Mouse (Mus musculus) liver (tissue): ENCODE results near the gene Phlpp1.
"Not testable (repeated sequence)": the region's sequence is repeated elsewhere in the genome, so short reads cannot be mapped to it uniquely, and the experiment has no call there.

Source experiments
- DNase-seq: peaks from one replicate; pipeline ENCODE4 v3.0.0-alpha.2; 2020; ENCODE audit warnings: mixed read lengths

The Phlpp1 gene

DNA sequence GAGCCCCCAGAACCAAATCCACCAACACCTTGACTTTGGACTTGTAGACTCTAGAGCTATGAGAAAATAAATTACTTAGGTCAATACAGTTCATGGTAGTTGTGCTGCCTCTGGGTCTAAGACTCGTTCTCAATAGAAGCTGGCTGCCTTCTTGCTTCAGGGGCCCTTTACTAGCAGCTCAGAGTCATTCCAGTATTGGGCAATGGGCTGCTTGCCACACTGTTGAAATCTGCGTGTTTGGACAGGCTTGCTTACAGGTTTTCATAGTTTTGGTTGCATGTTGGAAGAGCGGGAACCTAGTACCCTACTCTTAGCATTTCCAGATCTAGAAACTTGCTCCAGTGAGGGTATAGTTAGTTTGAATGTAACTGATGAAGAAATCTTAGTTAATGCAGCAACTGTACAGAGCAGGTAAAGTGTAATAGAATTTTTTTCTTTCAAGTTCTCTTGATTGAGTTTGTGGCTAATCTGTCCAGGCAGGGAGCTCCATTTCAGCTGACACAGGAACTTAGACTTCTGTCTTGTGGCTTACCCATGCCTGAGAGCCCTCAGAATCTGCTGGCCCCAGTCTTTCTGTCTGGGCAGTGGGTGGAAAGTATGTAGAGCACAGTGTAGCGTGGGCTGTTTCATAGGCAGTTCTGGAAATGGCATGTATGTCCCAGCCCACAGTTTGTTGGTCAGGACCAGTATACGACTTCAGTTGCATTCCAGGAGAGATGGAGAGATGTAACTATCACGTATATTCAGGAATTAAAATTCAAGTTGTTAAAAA is 96.7 kb downstream of the Phlpp1 start:
- no peak for DNase-seq

DNA sequence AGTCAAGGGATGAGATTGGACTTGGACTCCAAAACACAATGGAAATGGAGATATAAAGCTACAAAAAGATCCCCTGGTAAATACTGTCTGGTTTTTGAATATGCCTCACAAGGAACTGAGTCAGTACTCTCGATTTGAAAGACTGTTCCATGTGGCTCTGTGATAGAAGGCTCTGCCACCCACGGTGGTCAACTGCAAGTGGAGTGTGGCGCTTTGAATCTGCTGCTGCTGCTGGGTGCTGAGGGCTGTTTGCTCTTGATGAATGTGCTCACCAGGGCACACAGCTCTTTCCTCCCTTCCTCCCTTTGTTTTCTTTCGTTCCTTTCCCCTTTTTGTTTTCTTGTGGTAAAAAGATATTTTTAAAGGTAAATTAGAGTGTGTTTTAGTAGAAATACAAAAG is 97.8 kb downstream of the Phlpp1 start:
- no peak for DNase-seq

- DNase-seq, result no peak
These were observed 101.4 kb downstream of the Phlpp1 start for GRCm38 (mm10) chr1:106272916-106273315.

- no peak for DNase-seq
These were observed 102.2 kb downstream of the Phlpp1 start for GRCm38 (mm10) chr1:106273801-106274200.

DNA sequence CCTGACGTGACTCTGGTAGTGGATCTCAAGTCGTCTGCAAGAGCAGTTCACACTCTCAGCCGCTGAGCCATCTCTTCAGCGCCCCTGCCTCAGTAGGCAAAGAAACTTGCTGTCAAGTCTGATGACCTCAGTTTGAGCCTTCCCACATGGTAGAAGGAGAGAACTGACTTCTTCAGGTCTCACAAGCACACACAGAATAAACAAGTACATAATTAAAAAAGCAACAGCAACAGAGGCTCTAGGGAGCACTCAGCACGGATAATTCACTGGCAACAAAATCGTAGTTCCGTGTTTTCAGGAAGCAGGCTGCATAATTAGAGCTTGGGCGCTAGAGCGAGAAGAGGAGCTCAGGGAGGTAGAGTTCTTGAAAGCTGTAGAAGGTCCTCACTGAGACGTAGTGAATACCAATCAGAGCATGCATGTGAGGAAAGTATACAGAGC is 103.0 kb downstream of the Phlpp1 start:
- no peak for DNase-seq

DNA sequence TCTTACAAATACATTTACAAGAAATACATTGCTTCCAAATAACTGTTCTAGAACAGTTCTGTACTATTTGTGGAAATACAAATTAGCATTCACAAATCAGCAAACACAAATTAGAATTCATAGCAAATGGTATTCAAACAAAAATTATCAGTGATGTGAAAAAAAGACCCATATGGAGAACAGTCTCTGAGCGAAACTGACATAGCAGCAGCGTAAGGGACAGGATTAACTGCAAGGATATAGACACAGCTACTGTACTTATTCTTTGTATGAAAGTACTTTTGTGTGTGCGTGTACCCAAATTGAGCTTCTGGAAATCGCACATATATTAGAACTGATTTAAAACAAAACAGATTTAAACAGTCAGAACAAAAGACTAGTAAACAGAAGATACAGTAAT is 103.6 kb downstream of the Phlpp1 start:
- DNase-seq, result no peak

- no peak for DNase-seq
These were observed 104.2 kb downstream of the Phlpp1 start for GRCm38 (mm10) chr1:106275731-106276130.

DNA sequence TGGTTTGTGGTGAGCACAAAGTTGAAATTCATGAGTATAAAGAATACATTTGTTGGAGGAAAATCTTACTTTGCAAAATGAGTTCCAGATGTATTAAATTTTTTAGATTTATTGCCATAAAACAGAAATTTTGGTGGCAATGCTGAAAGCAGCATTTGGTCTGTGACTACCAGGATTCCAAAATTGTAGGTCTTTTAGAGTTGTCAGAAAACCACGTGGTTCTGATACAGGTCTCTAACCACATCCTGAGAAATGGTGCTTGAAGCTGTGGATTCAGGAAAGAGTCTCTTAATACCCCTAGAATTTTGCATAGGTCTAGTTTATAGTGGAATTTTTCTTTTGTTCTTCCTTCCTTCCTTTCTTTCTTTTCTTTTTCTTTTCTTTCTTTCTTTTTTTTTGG is 105.3 kb downstream of the Phlpp1 start:
- DNase-seq, result no peak

- no peak for DNase-seq
These were observed 105.7 kb downstream of the Phlpp1 start for GRCm38 (mm10) chr1:106277286-106277685.

GRCm38 (mm10) chr1:106278552-106279060 is 107.1 kb downstream of the Phlpp1 start:
- DNase-seq, result no peak

GRCm38 (mm10) chr1:106279404-106280123 is 108.0 kb downstream of the Phlpp1 start:
- no peak for DNase-seq

GRCm38 (mm10) chr1:106280171-106280913 is 108.8 kb downstream of the Phlpp1 start:
- DNase-seq, result no peak

DNA sequence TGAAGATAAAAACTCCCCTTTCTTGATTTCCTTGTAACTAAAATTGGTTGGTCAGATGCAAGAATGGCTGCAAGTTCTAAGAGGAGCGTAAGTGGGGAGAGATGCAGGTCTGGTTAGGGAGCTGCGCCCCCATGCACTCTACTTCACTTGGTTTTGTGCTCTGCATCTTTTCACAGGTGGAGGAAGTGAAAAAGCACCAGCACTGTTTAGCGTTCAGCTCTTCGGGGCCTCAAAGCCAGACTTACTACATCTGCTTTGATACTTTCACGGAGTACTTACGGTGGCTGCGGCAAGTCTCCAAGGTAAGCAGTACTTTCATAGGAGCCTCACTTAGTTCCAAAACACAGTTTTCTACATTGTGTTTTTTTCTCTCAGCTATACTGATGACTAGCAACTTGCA is 115.3 kb downstream of the Phlpp1 start:
- DNase-seq, result no peak

- no peak for DNase-seq
These were observed 117.5 kb downstream of the Phlpp1 start for GRCm38 (mm10) chr1:106289065-106289464.

GRCm38 (mm10) chr1:106289580-106289979 is 118.0 kb downstream of the Phlpp1 start:
- no peak for DNase-seq

DNA sequence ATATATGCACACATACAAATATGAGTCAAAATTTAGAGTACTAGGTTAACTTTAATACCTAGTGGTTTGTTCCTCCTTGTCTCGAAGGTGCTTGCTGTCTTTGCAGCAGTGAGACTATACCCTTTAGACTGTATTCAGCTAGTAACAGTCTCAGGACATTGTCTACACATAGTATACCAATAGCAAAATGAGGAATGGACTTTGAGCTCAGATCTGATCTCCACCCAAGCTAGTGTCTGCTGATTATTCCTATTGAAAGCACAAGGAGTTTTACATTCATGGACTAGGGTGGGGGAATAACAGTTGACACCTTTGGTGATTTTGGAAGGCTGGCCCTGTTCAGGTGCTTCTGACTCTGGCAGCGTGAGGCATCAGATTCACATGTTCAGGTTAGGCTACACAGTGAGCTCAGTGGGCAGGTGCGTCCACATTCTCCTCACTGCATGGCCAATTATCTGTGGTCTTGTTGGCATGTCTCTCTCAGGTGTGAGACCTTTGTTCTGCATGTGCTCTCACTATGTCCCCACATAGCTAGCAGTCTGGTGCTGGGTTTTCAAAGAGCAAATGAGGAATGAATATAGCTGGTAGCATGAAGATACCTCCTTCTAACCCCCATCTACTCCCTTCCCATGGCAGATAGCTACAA is 138.0 kb downstream of the Phlpp1 start:
- DNase-seq, result no peak

GRCm38 (mm10) chr1:106310285-106310684 is 138.7 kb downstream of the Phlpp1 start:
- DNase-seq, result no peak

DNA sequence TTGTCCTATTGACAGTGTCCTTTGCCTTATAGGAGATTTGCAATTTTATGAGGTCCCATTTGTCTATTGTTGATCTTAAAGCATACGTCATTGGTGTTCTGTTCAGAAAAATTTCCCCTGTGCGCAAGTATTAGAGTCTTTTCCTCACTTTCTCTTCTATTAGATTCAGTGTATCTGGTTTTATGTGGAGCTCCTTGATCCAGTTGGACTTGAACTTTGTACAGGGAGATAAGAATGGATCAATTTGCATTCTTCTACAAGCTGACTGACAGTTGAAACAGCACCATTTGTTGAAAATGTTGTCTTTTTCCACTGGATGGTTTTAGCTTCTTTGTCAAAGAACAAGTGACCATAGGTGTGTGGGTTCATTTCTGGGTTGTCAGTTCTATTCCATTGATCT is 140.3 kb downstream of the Phlpp1 start:
- not testable (repeated sequence) for DNase-seq

DNA sequence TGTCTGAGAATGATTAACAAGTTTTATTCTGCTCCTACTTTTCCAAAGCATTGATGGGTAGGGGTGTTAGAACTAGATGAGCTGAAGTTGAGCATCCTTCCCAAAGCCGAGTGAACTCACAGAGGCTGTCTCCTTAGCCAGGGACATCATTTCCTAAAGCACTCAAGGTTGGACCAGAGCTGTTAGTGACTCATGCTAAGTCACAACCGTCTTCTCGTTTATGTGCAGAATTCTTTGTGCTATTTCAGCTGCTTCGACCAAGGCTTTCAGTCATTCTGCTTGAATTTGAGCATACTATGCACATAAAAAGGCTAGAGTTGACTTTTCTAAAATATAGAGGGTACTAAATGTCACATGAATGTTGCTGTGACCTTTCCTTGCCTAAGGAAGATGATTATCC is 142.9 kb downstream of the Phlpp1 start:
- DNase-seq, result no peak

- no peak for DNase-seq
These were observed 145.2 kb downstream of the Phlpp1 start for GRCm38 (mm10) chr1:106316641-106317304.

DNA sequence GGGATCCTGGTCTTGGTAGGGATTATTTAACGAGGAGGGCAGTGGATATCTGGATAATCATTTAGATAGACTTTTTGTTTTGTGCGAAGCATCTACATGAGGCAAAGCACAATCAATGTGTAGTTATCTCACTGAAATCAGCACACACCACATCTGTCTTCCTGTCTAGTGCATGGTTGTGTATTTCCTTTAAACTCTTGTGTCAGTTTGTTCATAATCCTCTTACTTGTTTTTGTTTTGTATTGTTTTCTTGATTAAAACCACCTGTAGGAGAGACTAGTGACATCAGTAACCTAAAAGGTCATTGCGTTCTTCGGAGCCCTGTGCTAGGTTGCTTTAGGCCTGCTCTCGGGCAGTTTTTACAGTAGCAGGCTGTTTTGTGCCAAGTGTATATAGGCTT is 146.8 kb downstream of the Phlpp1 start:
- DNase-seq, result no peak

- DNase-seq, result no peak
These were observed 149.0 kb downstream of the Phlpp1 start for GRCm38 (mm10) chr1:106320583-106320982.
